Mouse (Mus musculus) heart, postnatal 10 days (tissue): ENCODE results near the gene Eif4a1. TPM values are rescaled to one million over a fixed set of nuclear protein-coding genes. Genes with fewer than 3 reads are reported as not detected.
"Not testable (repeated sequence)": the region's sequence is repeated elsewhere in the genome, so short reads cannot be mapped to it uniquely, and the experiment has no call there.

Experiments
- DNase-seq, 2 experiments: peaks; one replicate each; pipeline ENCODE4 v3.0.0; 2021
- intact Hi-C: fragments of 180-260 bp; cut with DNase I; formaldehyde crosslinking; loops from one replicate; pipeline ENCODE4 v1.15.1; 2025
- total RNA-seq, 2 experiments: library from RNA; stranded (reverse); gene quantifications; 2 replicates each; pipeline ENCODE4 v1.2.3; 2021

Gene Eif4a1
- total RNA-seq, 2 experiments from 2014 or later = 389 to 397 TPM

DNA sequence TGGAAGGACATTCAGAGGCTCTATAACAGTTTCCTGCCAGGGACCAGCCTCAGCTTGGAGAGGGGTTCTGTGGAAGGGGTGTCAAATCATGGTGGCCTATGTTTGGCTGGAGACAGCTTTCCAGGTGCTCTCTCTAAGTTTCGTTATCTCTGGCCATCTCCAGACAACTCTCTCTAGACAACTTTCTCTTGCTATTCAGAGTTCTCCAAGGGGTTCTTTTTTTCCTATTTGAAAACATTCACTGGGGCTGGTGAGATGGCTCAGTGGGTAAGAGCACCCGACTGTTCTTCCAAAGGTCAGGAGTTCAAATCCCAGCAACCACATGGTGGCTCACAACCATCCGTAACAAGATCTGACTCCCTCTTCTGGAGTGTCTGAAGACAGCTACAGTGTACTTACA is 31.2 kb upstream of the Eif4a1 start:
- intact Hi-C loops, DNase-seq: not testable (repeated sequence)

DNA sequence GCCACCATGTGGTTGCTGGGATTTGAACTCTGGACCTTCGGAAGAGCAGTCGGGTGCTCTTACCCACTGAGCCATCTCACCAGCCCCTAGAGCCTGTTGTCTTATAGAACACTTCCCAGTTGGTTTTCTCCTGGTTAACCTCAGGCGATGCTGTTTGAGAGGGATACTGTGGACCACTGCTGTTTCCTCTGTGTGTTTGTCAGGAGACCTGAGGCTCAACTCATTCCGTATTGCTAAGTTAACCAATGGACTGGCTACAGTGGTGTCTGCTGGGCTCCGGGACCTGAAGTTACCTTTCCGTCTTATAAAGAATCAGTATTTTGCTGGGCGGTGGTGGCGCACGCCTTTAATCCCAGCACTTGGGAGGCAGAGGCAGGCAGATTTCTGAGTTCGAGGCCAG is 30.7 kb upstream of the Eif4a1 start:
- intact Hi-C loops, DNase-seq: not testable (repeated sequence)

DNA sequence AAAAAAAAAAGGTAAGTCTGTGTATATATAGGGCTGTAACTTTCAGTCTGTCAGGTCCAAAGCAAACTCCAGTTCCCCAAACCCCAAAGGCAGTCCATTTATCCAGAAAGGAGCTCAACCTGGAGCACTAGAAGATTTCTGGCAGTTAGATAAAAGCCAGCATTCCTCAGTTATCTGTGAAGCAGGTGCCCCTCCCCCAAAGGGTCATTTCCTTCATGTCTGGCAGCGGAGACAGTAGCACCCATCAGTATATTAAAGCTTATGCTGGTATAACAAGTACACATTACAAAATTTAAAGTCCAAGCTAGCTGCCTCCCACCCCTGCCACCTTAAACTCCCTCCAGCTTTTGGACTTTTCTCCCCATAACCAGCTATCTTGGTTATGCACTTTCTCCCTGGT is 27.4 kb upstream of the Eif4a1 start:
- intact Hi-C loops = no loop called here

DNA sequence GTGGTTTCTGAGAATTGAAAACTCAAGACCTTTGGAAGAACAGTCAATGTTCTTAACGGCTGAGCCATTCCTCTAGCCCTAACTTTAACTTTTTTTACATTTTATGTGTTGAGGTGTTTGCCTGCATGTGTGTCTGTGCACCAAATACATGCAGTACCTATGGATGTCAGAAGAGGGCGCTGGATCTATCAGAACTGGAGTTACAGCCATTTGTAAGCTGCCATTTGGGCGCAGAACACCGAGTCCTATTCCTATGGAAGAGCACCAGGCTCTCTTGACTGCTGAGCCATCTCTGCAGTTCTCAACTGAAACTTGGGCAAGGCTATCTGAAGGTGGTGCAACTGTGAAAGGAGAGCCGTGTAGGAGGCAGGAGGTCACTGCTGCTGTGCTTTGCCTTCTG is 26.4 kb upstream of the Eif4a1 start:
- no peak for DNase-seq
- intact Hi-C loops = no loop called here

More for the DNA sequence above, 27.4 kb upstream of the Eif4a1 start:
- no peak for DNase-seq

DNA sequence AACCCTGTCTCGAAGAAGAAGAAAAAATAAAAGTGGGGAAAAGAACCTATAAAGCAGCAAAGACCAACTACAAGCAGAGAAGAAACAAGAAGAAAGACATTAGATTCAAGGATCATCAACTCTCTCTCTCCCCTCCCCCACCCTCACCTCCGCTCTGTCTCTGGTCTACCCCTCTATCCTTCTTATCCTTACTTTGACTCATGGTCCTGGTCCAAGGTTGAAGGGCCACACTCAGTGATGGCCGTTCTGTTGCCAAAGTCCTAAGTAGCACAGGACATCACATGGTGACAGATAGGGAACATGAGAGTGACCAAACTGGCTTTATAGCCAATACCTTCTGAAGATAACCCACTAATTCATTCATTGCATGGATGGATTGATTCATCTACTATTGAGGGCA is 25.2 kb upstream of the Eif4a1 start:
- intact Hi-C loops = no loop called here
- no peak for DNase-seq

DNA sequence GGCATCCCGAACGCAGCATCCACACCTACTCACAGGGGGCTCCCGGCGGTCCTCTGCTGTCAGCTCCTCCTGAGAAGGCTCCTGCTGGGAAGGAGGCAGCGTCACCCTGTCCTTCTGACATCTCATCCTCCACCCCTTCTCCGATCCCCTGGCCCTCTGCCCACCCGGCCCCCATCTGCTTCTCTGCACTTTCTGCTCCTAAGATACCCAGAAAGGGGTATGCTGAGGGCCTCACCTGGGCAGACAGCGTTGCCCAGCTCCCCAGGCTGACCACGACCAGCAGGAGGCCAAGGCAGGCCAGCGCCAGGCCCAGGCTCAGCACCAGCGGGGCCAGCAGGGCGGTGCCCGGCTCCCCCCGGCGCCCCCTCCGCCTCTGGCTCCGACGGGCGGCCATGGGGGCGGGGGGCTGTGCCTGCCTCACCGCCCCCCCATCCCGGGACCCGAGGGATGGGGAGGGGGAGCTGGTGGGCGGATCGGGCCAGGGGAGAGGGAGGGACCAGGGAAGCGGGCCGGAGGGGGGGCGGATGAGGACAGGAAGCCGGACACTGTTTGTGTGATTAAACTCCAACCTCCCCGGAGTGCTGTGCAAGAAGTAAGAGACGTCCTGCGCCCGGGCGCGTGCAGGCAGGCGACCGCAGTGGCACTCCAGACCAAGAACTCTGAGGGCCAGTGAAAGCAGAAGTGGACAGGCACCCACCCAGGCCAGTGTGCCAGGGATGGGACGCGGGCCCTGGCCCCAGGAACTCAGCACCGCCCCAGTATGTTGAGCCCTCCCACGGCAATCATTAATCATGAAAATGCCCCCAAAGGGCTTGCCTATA is 23.3 kb upstream of the Eif4a1 start, which contains the start of the genes Tnfsf12 and Tnfsfm13:
Gene Tnfsf12, minus strand, starts transcription at position 489 of the 821 bp plus-strand sequence.
Gene Tnfsfm13, minus strand, starts transcription at position 738 of the 821 bp plus-strand sequence.
- DNase-seq = peak; percentile 85 to 87
- intact Hi-C loops = no loop called here

DNA sequence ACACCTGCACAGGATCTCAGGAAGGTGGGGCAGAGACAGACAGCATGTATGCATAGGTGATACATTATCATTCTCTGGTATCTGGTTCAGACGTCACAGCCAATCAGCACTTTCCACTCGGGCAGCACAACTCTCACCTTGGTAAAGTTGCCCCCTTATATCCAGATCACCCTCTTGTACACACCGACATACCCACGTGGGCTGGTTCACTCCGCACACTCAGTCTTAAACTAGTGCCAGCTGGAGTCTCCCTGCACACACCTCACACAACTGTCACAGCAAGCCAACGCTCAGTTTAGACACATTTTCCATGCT is 22.8 kb upstream of the Eif4a1 start:
- intact Hi-C loops = no loop called here
- no peak for DNase-seq

DNA sequence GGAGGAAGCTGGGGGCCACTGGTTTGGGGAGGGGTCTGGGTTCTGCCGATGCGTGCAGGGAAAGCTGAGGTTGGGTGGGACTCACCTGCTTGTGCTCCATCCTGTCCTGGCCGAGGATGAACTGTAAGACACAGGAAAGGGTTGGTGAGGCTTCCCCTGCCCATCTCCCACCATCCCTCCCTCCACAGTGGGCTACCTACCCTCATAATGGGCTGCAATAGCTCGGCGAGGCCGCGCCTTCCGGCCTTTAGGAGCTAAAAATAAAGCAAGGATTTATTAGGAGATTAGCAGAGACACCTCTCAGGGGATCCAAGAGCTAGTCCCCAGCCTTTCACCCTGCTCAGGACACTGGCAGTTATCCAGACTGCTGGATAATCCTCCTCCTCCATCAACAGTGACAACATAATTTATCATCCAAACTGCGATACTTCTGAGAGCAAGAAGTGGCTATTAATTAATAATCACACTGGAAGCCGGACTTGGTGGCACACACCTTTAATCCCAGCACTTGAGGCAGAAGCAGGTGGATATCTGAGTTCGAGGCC is 21.3 kb upstream of the Eif4a1 start:
- DNase-seq = no peak
- intact Hi-C loops = no loop called here

DNA sequence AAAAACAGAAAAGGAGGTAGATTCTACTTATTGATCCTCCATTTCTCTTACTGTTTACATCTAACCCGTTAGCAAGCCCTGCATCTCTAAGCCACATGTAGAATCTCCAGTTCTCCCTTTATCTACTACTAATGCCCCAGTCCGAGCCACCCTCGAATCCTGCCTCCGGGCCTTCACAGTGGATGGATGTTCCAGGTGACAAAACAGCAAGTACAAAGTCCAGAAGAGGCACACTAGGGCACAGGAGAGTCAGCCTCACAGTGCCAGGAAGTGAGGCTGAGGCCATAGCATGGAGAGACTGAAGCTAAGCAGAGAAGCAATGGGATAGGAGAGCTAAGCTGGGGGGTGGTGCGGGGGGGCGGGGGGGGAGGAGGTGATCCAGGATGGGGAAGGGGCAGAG is 20.6 kb upstream of the Eif4a1 start:
- DNase-seq = no peak
- intact Hi-C loops = no loop called here

DNA sequence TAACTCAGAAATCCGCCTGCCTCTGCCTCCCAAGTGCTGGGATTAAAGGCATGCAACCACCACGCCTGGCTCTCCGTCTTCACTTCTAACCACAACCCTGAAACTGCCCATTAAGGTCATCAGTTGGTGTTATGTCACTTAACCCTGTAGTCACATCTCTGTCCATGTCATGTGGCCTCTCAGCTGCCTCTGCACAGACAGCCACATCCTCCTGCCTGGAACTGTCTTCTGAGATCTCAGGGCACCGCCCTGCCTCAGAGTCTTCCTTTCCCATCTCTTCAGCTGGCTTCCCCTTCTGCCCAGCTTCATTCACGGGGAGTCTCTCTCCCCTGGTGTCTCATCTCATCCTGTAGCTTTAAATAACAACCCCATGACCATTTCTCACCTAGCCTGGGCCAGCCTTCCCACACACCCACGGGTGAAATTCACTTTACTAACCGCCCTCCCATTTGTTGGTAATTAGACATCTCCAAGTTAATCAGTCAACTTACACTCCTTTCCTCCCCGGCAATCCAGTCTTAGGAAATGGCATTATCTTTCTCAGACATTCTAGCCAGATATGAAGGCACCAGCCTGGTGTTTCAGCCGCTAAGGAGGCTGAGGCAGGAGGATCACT is 20.1 kb upstream of the Eif4a1 start:
- intact Hi-C loops = no loop called here
- no peak for DNase-seq

DNA sequence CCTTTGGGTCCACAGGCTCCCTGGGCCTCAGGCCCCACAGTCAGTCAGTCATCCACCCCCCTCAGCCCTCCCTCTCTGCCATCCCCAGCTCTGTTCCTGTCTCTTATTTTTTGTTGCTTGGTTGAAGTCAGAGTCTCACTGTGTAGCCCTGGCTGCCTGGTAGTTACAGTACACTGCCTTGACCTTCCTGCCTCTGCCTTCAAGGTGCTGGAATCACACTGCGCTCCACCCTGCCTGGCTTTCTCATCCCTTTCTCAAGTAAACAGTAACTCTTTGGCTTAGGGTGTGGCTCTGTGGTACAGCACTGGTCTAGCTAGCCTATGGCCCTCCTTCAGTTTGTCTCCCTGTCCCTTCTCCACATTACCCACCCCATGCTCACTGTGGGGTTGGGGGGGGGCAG is 17.7 kb upstream of the Eif4a1 start:
- intact Hi-C loops = no loop called here
- no peak for DNase-seq

DNA sequence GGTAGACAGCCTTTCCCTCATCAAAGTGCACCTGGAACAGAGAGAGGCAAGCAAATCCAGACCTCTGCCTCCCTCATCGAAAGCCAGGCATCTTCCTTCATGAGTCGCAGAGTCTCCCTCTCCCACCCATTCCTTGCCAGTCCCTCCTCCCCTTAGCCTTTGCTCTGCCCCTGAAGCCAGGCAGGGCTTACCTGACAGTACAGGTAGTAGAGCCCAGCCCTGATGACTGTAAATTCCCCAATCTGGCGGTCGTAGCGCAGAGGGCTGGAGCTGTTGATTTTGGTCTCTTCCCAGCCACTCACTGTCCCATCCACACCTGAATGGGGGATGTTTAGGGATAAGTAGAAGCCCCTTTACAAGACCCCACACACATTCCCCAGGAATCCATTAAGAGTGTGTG is 14.8 kb upstream of the Eif4a1 start:
- intact Hi-C loops = no loop called here
- DNase-seq = no peak

DNA sequence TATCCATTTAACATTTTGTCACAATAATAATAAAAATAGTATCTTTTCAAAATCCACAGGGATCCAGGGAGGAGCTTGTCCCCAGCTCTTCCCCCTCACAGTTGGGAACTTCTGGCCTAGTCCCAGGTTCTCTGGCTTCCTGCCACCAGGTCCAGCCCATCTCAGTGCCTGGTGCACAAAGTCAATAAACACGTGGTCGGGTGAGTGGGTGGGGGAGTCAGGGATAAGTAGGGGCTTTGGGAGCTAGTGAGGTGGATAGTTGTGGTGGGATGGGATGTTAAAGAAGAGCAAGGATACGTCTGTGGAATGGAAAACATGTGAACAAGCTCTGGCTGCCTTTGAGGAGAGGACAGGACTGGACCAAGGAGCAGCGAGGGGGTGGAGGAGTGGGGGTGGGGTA is 14.2 kb upstream of the Eif4a1 start:
- intact Hi-C loops = no loop called here

DNA sequence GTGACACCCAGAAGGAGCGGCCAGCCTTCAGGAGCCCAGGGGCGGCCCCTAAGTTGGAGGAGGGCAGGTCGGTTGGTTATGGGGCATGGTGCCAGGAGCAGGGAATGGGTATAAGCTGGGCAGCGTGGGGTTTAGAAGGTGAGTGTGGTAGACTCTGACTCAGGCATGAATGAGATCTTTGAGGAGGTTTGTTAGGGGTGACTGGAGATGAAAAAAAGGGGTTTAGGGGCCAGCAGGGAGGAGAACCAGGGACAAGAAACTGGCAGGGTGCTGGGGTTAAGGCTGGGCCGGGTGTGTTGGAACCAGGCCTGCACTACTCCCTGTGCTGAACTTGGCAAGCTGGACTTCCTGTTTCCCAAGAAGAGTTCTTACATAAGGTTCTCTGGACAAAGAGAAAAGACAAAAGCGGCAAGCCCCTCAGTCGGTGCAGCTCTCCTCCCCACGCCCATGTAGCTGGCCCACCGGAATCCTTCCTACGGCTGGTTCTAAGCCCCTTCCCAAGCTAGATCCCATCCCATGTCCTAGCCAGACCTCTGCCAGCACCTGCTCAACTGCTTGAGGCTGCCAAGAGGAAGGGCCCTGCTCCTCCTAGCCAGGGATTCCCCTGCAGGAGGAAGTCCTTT is 13.4 kb upstream of the Eif4a1 start, which contains the start of gene Tnfsf13:
Gene Tnfsf13, minus strand, starts transcription at position 259 of the 623 bp plus-strand sequence.
- peak; percentile 89 to 90 for DNase-seq
- intact Hi-C loops = no loop called here

More for the DNA sequence above, 14.2 kb upstream of the Eif4a1 start:
- DNase-seq = peak; percentile 86 to 90

DNA sequence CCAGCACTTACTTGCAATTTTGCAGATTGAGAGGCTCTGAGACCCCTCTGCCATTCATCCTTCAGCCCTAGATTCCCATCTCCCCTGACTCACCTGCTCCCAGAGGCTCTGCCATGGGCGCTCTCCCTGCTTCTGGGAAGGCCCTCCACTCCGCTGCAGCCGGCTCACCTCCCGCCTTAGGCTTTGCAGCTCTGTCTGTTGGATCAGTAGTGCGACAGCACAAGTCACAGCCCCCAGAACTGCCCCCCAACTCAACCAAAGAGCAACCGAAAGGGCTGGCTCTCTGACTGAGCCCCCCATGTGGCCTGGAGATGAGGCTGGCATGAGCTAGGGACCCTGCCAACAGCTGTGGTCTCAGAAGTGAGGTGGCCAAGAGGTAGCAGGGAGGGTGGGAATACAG is 12.7 kb upstream of the Eif4a1 start:
- intact Hi-C loops = no loop called here
- no peak for DNase-seq

DNA sequence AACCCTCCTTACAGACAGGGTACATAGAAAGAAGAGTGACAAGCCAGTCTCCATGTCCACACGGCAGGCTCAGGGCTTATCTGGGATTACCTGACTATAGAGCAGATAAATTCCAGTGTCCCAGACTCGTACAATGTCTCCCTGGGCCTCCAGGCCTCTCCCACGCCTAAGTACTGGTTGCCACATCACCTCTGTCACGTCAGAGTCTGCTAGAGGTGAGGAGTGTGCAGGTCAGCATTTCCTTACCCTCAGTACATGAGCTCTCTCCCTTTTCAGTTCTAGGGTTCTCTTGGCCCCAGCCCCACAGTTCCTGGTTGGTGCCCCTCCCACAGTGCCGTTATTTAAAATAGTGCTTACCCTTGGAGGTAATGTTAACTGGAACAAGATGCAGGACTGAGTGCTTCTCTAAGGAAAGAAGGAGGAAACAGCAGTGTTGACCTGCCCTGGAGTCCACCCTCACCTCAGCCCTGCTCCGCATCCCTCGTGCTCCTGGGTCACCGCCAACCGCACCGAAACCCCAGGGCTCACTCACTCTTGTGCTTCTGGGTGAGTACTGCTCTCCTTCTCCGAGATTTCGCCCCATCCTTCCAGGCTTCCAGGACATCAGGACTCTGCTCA is 12.0 kb upstream of the Eif4a1 start:
- no peak for DNase-seq
- intact Hi-C loops = no loop called here

DNA sequence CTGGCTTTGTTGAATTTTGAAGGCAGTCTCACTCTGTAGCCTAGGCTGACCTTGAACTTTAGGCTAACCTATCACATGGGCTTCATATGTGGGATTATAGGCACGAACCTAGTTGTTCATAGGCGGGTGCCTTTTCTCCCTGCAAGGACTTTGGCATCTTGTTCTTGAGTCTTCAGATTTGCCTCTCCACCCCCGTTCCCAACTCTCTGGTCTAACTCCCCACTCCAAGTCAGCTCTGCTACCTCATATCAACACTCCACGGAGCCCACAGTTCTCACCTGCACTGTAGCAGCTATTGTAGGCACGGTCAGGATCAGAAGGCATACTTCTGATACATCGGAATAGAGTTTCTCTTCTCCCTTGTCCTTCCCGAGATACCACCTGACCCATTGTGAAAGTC is 11.4 kb upstream of the Eif4a1 start:
- DNase-seq = no peak

DNA sequence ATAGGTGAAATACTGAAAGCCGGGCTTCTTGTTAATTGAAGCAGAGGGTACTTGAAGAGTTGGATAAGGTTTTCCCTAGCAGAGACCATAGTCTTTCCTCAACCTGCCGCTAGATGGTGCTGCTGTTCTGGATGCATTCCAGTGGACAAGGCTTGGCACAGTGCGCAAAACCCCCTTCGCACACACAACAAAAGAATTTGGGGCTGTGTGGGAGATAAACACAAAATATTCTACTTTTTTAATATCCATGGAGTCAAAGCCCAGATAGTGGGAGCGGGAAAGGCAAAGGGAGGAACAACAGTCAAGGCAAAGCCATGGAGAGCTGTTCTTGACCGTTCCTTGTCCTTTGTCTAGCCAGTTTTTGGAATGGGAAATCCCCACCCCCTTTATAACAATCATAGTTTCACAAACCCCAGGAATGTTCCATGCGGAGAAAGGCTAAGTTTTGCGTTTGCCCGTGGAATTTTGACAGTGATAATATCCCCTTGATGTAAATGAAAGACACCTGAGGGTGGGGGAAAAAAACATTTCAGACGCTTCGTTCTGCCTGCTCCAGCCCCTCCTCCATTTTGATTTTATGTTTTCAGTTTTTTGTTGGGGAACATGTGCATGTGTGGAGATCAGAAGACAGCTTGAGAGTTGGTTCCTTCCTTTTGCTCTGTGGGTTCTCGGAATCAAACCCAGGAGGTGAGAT is 10.8 kb upstream of the Eif4a1 start:
- intact Hi-C loops = loop anchor here (1.0 kb wide), 3 partner anchors 32 to 194 kb away; no protein-coding TSS in a partner anchor
- peak; percentile 94 to 96 for DNase-seq

More for the DNA sequence above, 11.4 kb upstream of the Eif4a1 start:
- intact Hi-C loops = loop anchor here (1.0 kb wide), 1 partner anchor 73 kb away; no protein-coding TSS in a partner anchor

DNA sequence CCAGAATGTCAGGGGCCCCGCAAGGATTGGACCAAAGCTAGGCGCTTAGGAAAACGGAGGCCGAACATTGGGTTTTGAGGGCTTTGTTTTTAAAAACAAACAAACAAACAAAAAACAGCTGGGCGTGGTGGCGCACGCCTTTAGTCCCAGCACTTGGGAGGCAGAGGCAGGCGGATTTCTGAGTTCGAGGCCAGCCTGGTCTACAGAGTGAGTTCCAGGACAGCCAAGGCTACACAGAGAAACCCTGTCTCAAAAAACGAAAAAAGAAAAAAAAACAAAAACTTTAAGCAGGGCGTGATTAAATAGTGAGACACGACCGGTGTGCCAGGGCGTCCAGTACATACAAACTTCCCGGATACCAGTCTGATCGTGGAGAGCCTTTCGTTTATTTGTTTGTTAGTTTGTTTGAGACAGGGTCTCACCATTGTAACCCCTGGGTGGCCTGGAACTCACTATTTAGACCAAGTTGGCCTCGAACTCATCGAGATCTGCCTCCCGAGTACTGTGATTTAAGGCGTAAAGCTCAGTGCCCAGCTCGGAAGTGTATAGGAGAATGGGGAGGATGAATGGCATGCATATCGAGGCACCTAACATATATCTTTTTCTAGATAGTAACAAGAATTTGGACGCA is 10.1 kb upstream of the Eif4a1 start:
- no peak for DNase-seq
- intact Hi-C loops = loop anchor here (1.0 kb wide), 2 partner anchors 33 to 195 kb away; no protein-coding TSS in a partner anchor
